Mouse (Mus musculus) hindbrain, embryonic 16.5 days (tissue): ENCODE results near the gene Ehd4. TPM values are rescaled to one million over a fixed set of nuclear protein-coding genes. Genes with fewer than 3 reads are reported as not detected.

Experiments used
- ATAC-seq: fragments of 200-750 bp; cut with Nextera tagmentation; 2 replicates; pipeline ENCODE4 v1.8.0; 2017; ENCODE audit warnings: moderate TSS enrichment, moderate library complexity
- H3K27ac ChIP-seq: fragments of 300-500 bp; sonication (generic); 2 replicates; pipeline ENCODE4 v1.5.1; 2014; ENCODE audit warnings: low read depth, mild to moderate bottlenecking, control low read depth, low read length, moderate library complexity
- H3K27me3 ChIP-seq: fragments of 300-500 bp; sonication (generic); replicated peaks from 2 replicates; pipeline ENCODE4 v1.6.1; 2014; ENCODE audit warnings: low read length; ENCODE audit not compliant: control insufficient read depth, insufficient read depth
- H3K36me3 ChIP-seq: fragments of 300-500 bp; sonication (generic); 2 replicates; pipeline ENCODE4 v1.6.1; 2014; ENCODE audit warnings: mild to moderate bottlenecking, low read length, moderate library complexity, mixed read lengths; ENCODE audit not compliant: control insufficient read depth, insufficient read depth
- H3K4me1 ChIP-seq: fragments of 300-500 bp; sonication (generic); 2 replicates; pipeline ENCODE4 v1.6.1; 2014; ENCODE audit warnings: low read depth, low read length; ENCODE audit not compliant: control insufficient read depth, insufficient read depth
- H3K4me2 ChIP-seq: fragments of 300-500 bp; sonication (generic); 2 replicates; pipeline ENCODE4 v1.6.1; 2014; ENCODE audit warnings: mild to moderate bottlenecking, low read length, control low read depth, moderate library complexity
- H3K4me3 ChIP-seq: fragments of 300-500 bp; sonication (generic); 2 replicates; pipeline ENCODE4 v1.5.1; 2014; ENCODE audit warnings: mild to moderate bottlenecking, low read length, control low read depth, moderate library complexity
- H3K9ac ChIP-seq: fragments of 300-500 bp; sonication (generic); 2 replicates; pipeline ENCODE4 v1.6.1; 2014; ENCODE audit warnings: low read depth, mild to moderate bottlenecking, control low read depth, low read length, moderate library complexity
- H3K9me3 ChIP-seq: fragments of 300-500 bp; sonication (generic); 2 replicates; pipeline ENCODE4 v1.6.1; 2014; ENCODE audit warnings: mild to moderate bottlenecking, low read length, moderate library complexity; ENCODE audit not compliant: control insufficient read depth
- WGBS: fragments of 180-500 bp; shearing (Covaris S2); extraction: QIAGEN DNeasy Blood & Tissue Kit; methylation state at CpG from one replicate; pipeline ENCODE4 v1.1.7; 2014; 5-methylcytosine and 5-hydroxymethylcytosine counted together
- polyA plus RNA-seq: library from polyadenylated mRNA; unstranded; fragments of >200 nt; fragmentation: Nextera tagmentation; extraction: Ambion mirVana; gene quantifications from 2 replicates; pipeline ENCODE4 v1.2.1, GENCODE M21; 2015

Ehd4 gene
- polyA plus RNA-seq, 1 experiment from 2014 or later = 20.7 TPM

- no peak overlapping the region for H3K4me3 ChIP-seq
- no peak overlapping the region for H3K4me2 ChIP-seq
- no peaks in the 10 kb centered on the region for H3K4me1 ChIP-seq
- no peaks in the 10 kb centered on the region for H3K27me3 ChIP-seq
- ATAC-seq = no peak
- H3K36me3 ChIP-seq = no peaks in the 10 kb centered on the region
- no peak overlapping the region for H3K27ac ChIP-seq
- 87% methylated on average over 4 of the region's 4 CpGs for WGBS
- H3K9me3 ChIP-seq = no peaks in the 10 kb centered on the region
- H3K9ac ChIP-seq = no peak overlapping the region
These were observed 46.3 kb downstream of the Ehd4 start for GRCm38 (mm10) chr2:120108077-120108476.

GRCm38 (mm10) chr2:120107446-120107845, 47.0 kb downstream of the Ehd4 start:
- 83% methylated on average over 2 of the region's 2 CpGs for WGBS
- ATAC-seq = no peak
- H3K9ac ChIP-seq = no peak overlapping the region

GRCm38 (mm10) chr2:120106397-120106973, 47.9 kb downstream of the Ehd4 start:
- H3K27me3 ChIP-seq = no peaks in the 10 kb centered on the region
- H3K27ac ChIP-seq = no peak overlapping the region
- H3K9me3 ChIP-seq = no peaks in the 10 kb centered on the region
- no peak overlapping the region for H3K4me2 ChIP-seq
- no peaks in the 10 kb centered on the region for H3K4me1 ChIP-seq
- 88% methylated on average over 8 of the region's 8 CpGs for WGBS
- no peak overlapping the region for H3K4me3 ChIP-seq
- H3K9ac ChIP-seq = no peak overlapping the region
- no peak for ATAC-seq
- no peaks in the 10 kb centered on the region for H3K36me3 ChIP-seq

More at GRCm38 (mm10) chr2:120107446-120107845, 47.0 kb downstream of the Ehd4 start:
- Histone ChIP-seq H3K4me2 (no peak overlapping the region), H3K4me3 (no peak overlapping the region), H3K4me1 (no peaks in the 10 kb centered on the region), H3K27ac (no peak overlapping the region), H3K27me3 (no peaks in the 10 kb centered on the region), H3K36me3 (no peaks in the 10 kb centered on the region), H3K9me3 (no peaks in the 10 kb centered on the region)

GRCm38 (mm10) chr2:120105861-120106260, 48.5 kb downstream of the Ehd4 start:
- H3K9ac ChIP-seq = no peak overlapping the region
- H3K4me1 ChIP-seq = no peaks in the 10 kb centered on the region
- no peak overlapping the region for H3K4me3 ChIP-seq
- no peaks in the 10 kb centered on the region for H3K27me3 ChIP-seq
- H3K4me2 ChIP-seq = no peak overlapping the region
- no peaks in the 10 kb centered on the region for H3K9me3 ChIP-seq
- no peak for ATAC-seq
- 67% methylated on average over 3 of the region's 3 CpGs for WGBS
- no peak overlapping the region for H3K27ac ChIP-seq
- H3K36me3 ChIP-seq = no peaks in the 10 kb centered on the region

- WGBS = 69% methylated on average over 6 of the region's 6 CpGs
- H3K4me3 ChIP-seq = no peak overlapping the region
- no peaks in the 10 kb centered on the region for H3K4me1 ChIP-seq
- H3K27me3 ChIP-seq = no peaks in the 10 kb centered on the region
- no peak for ATAC-seq
- no peaks in the 10 kb centered on the region for H3K36me3 ChIP-seq
- no peak overlapping the region for H3K27ac ChIP-seq
- H3K9ac ChIP-seq = no peak overlapping the region
- H3K9me3 ChIP-seq = no peaks in the 10 kb centered on the region
- H3K4me2 ChIP-seq = no peak overlapping the region
These were observed 51.5 kb downstream of the Ehd4 start for GRCm38 (mm10) chr2:120102881-120103280.

- Histone ChIP-seq H3K9ac (no peak overlapping the region), H3K4me3 (no peak overlapping the region), H3K9me3 (no peaks in the 10 kb centered on the region), H3K4me2 (no peak overlapping the region), H3K27ac (no peak overlapping the region), H3K4me1 (no peaks in the 10 kb centered on the region), H3K27me3 (no peaks in the 10 kb centered on the region), H3K36me3 (no peaks in the 10 kb centered on the region)
- no peak for ATAC-seq
- WGBS = 67% methylated on average over 2 of the region's 2 CpGs
These were observed 52.0 kb downstream of the Ehd4 start for GRCm38 (mm10) chr2:120102450-120102849.

GRCm38 (mm10) chr2:120101961-120102360, 52.4 kb downstream of the Ehd4 start:
- H3K4me3 ChIP-seq = no peak overlapping the region
- no peaks in the 10 kb centered on the region for H3K27me3 ChIP-seq
- H3K4me1 ChIP-seq = no peaks in the 10 kb centered on the region
- H3K9ac ChIP-seq = no peak overlapping the region
- no peaks in the 10 kb centered on the region for H3K36me3 ChIP-seq
- H3K27ac ChIP-seq = no peak overlapping the region
- ATAC-seq = no peak
- no peaks in the 10 kb centered on the region for H3K9me3 ChIP-seq
- WGBS = 96% methylated on average over 11 of the region's 11 CpGs
- H3K4me2 ChIP-seq = no peak overlapping the region

GRCm38 (mm10) chr2:120099886-120100285, 54.5 kb downstream of the Ehd4 start:
- WGBS = 84% methylated on average over 3 of the region's 3 CpGs
- Histone ChIP-seq H3K27me3 (no peaks in the 10 kb centered on the region), H3K4me2 (no peak overlapping the region), H3K4me3 (no peak overlapping the region), H3K36me3 (no peaks in the 10 kb centered on the region), H3K4me1 (no peaks in the 10 kb centered on the region), H3K9ac (no peak overlapping the region), H3K9me3 (no peaks in the 10 kb centered on the region), H3K27ac (no peak overlapping the region)
- no peak for ATAC-seq

- WGBS = 90% methylated on average over 4 of the region's 4 CpGs
- H3K36me3 ChIP-seq = no peaks in the 10 kb centered on the region
- no peaks in the 10 kb centered on the region for H3K4me1 ChIP-seq
- H3K4me2 ChIP-seq = no peak overlapping the region
- ATAC-seq = no peak
- no peak overlapping the region for H3K27ac ChIP-seq
- no peak overlapping the region for H3K9ac ChIP-seq
- H3K27me3 ChIP-seq = no peaks in the 10 kb centered on the region
- H3K4me3 ChIP-seq = no peak overlapping the region
- H3K9me3 ChIP-seq = no peaks in the 10 kb centered on the region
These were observed 55.1 kb downstream of the Ehd4 start for GRCm38 (mm10) chr2:120099263-120099662.

GRCm38 (mm10) chr2:120098781-120099202, 55.6 kb downstream of the Ehd4 start:
- Histone ChIP-seq H3K4me1 (no peaks in the 10 kb centered on the region), H3K27me3 (no peaks in the 10 kb centered on the region), H3K36me3 (no peaks in the 10 kb centered on the region), H3K27ac (no peak overlapping the region), H3K4me3 (no peak overlapping the region), H3K4me2 (no peak overlapping the region), H3K9ac (no peak overlapping the region), H3K9me3 (no peaks in the 10 kb centered on the region)
- WGBS = 73% methylated on average over 8 of the region's 8 CpGs
- ATAC-seq = no peak
